23 mouse cellular contexts compared by ENCODE assay signal in the genomic region with DNA sequence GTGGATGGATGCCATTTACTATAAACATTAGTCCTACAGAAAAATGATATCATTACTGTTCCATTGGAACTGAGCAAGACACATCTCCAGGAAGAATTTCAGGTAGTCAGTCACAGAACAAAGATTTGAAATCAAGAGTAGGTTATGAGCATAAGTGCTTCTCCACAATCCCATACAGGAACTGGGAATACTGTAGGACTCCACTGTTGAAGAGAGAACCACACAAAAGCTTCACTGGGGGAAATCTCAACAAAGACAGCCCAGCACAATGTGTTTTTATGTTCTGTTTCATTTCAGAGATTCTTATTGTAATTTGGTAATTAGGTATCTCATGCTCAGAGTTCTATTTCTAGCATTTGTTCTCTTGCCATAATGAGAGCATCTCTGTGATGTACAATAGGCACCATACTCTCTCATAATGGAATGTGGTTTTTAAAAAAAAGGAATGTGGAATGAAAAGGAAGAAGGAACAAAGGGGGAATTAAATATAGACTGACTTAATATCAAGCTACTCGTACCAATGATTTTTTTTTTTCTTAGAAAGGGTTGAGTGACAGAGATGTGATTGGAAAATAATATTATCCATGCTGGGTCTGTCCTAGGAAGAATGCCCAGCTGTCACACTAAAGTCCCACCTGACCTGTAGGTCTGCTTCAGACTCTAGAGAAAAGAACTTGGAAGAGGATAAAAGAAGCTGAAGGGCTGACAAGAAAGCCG.
DNase-seq lines count a peak whose midpoint lies in the region; ATAC-seq lines count a peak whose summit lies in the region.
"Had no signal": no experiment of that assay in that cellular context is flagged by ENCODE, and none has a peak within 500 bp of the region (broad histone marks: within the 10 kb centered on the region; RNA-seq: fewer than 3 reads in every experiment).

No protein-coding gene starts in this region.

- no peaks in the 10 kb centered on the region for H3K36me3 ChIP-seq in midbrain, embryonic 11.5 days (ENCODE audit: control insufficient read depth, insufficient read depth, low read length)
- no peaks in the 10 kb centered on the region for H3K36me3 ChIP-seq in midbrain, embryonic 10.5 days
- H3K36me3 ChIP-seq in hindbrain, embryonic 12.5 days: no peaks in the 10 kb centered on the region
- no peaks in the 10 kb centered on the region for H3K36me3 ChIP-seq in midbrain, embryonic 13.5 days
- H3K36me3 ChIP-seq in limb, embryonic 10.5 days: no peaks in the 10 kb centered on the region
- H3K36me3 ChIP-seq: liver, embryonic 12.5 days; stomach, embryonic 15.5 days had no signal

- DNase-seq in midbrain, embryonic 11.5 days (ENCODE audit: low spot score, missing footprints): no peak
- no peak for DNase-seq in midbrain, embryonic 10.5 days (ENCODE audit: low spot score)
- DNase-seq in limb, embryonic 10.5 days (ENCODE audit: low spot score): no peak
- DNase-seq in heart, adult 11 months: no peak
- DNase-seq: adrenal gland, adult 2 months; B cell, adult 2 months; cerebellum, adult 9-10 months; heart, postnatal 10 days; kidney, adult 8-10 months; kidney, postnatal 14 days; lung, adult 2 months; right cerebral cortex, postnatal 14 days; thymus, adult 18-20 months; thymus, postnatal 4 days had no signal

- no peaks in the 10 kb centered on the region for H3K9me3 ChIP-seq in midbrain, embryonic 11.5 days (ENCODE audit: control insufficient read depth, low read length)
- H3K9me3 ChIP-seq in midbrain, embryonic 10.5 days (replicated peaks): peaks cover 9% of the 10 kb centered on the region; the same call in 1 of the 2 replicates
- H3K9me3 ChIP-seq in hindbrain, embryonic 12.5 days (replicated peaks): no peaks in the 10 kb centered on the region
- no peaks in the 10 kb centered on the region for H3K9me3 ChIP-seq in midbrain, embryonic 13.5 days
- no peaks in the 10 kb centered on the region for H3K9me3 ChIP-seq in limb, embryonic 10.5 days (replicated peaks)
- H3K9me3 ChIP-seq: megakaryocyte, embryonic 14.5 days; stomach, embryonic 15.5 days had no signal

- no peaks in the 10 kb centered on the region for H3K27me3 ChIP-seq in midbrain, embryonic 11.5 days (ENCODE audit: control insufficient read depth, insufficient read depth, low read length)
- no peaks in the 10 kb centered on the region for H3K27me3 ChIP-seq in midbrain, embryonic 10.5 days (ENCODE audit: low read depth, poor library complexity, severe bottlenecking)
- H3K27me3 ChIP-seq in hindbrain, embryonic 12.5 days: no peaks in the 10 kb centered on the region
- H3K27me3 ChIP-seq in midbrain, embryonic 13.5 days: no peaks in the 10 kb centered on the region
- H3K27me3 ChIP-seq in limb, embryonic 10.5 days (ENCODE audit: low read depth, poor library complexity, severe bottlenecking): no peaks in the 10 kb centered on the region
- H3K27me3 ChIP-seq: liver, embryonic 12.5 days; megakaryocyte, embryonic 14.5 days; stomach, embryonic 15.5 days had no signal

- peak; percentile 80 for ATAC-seq in midbrain, embryonic 11.5 days (ENCODE audit: low FRiP score)
- peak; percentile 43; the same call in 1 of the 2 replicates for ATAC-seq in hindbrain, embryonic 12.5 days (ENCODE audit: low FRiP score)
- ATAC-seq in midbrain, embryonic 13.5 days: peak; percentile 88
- no peak for ATAC-seq in inflammation-experienced regulatory T-cells, adult 6 months
- ATAC-seq: liver, embryonic 12.5 days had no signal

- H3K27ac ChIP-seq in midbrain, embryonic 11.5 days (ENCODE audit: low read depth, low read length): no peak overlapping the region
- no peak overlapping the region for H3K27ac ChIP-seq in midbrain, embryonic 10.5 days (replicated peaks)
- no peak overlapping the region for H3K27ac ChIP-seq in hindbrain, embryonic 12.5 days
- H3K27ac ChIP-seq in midbrain, embryonic 13.5 days: peak overlapping the region; percentile 51; the same call in 1 of the 2 replicates
- H3K27ac ChIP-seq in limb, embryonic 10.5 days: no peak overlapping the region
- H3K27ac ChIP-seq: left cerebral cortex, adult 2 months; liver, embryonic 12.5 days; stomach, embryonic 15.5 days had no signal

- no peak overlapping the region for H3K9ac ChIP-seq in midbrain, embryonic 11.5 days (ENCODE audit: low read length)
- H3K9ac ChIP-seq in hindbrain, embryonic 12.5 days: no peak overlapping the region
- H3K9ac ChIP-seq in midbrain, embryonic 13.5 days (replicated peaks): no peak overlapping the region
- H3K9ac ChIP-seq: liver, embryonic 12.5 days; stomach, embryonic 15.5 days had no signal

- WGBS in midbrain, embryonic 11.5 days: 22% methylated on average over 2 of the region's 2 CpGs
- WGBS in midbrain, embryonic 10.5 days: 29% methylated on average over 2 of the region's 2 CpGs
- WGBS in hindbrain, embryonic 12.5 days: 29% methylated on average over 2 of the region's 2 CpGs
- WGBS in midbrain, embryonic 13.5 days: 5% methylated on average over 2 of the region's 2 CpGs
- 68% methylated on average over 2 of the region's 2 CpGs for WGBS in limb, embryonic 10.5 days

- no peak overlapping the region for H3K4me3 ChIP-seq in midbrain, embryonic 11.5 days (ENCODE audit: low read depth, low read length)
- no peak overlapping the region for H3K4me3 ChIP-seq in midbrain, embryonic 10.5 days
- no peak overlapping the region for H3K4me3 ChIP-seq in hindbrain, embryonic 12.5 days
- H3K4me3 ChIP-seq in midbrain, embryonic 13.5 days (replicated peaks): no peak overlapping the region
- no peak overlapping the region for H3K4me3 ChIP-seq in limb, embryonic 10.5 days
- H3K4me3 ChIP-seq: left cerebral cortex, adult 2 months; liver, embryonic 12.5 days; megakaryocyte, embryonic 14.5 days; myocyte; stomach, embryonic 15.5 days had no signal

- no peaks in the 10 kb centered on the region for H3K4me1 ChIP-seq in midbrain, embryonic 11.5 days (ENCODE audit: control insufficient read depth, insufficient read depth, low read length)
- H3K4me1 ChIP-seq in midbrain, embryonic 10.5 days: peaks cover 11% of the 10 kb centered on the region
- peaks cover 4% of the 10 kb centered on the region; the same call in 1 of the 2 replicates for H3K4me1 ChIP-seq in hindbrain, embryonic 12.5 days
- 0 out of 2 replicates have a peak, but pooled peaks cover 4% of the 10 kb centered on the region for H3K4me1 ChIP-seq in midbrain, embryonic 13.5 days (replicated peaks)
- H3K4me1 ChIP-seq in limb, embryonic 10.5 days: no peaks in the 10 kb centered on the region
- H3K4me1 ChIP-seq: liver, embryonic 12.5 days; megakaryocyte, embryonic 14.5 days; stomach, embryonic 15.5 days had no signal

- H3K4me2 ChIP-seq in midbrain, embryonic 11.5 days: no peak overlapping the region
- H3K4me2 ChIP-seq in hindbrain, embryonic 12.5 days (replicated peaks): no peak overlapping the region
- H3K4me2 ChIP-seq in midbrain, embryonic 13.5 days (replicated peaks): no peak overlapping the region
- H3K4me2 ChIP-seq: heart, embryonic 11.5 days; liver, embryonic 12.5 days; stomach, embryonic 15.5 days had no signal
